Mouse (Mus musculus): Measurements from ENCODE around the gene Thada. TPM values are rescaled to one million over a fixed set of nuclear protein-coding genes. Genes with fewer than 3 reads are reported as not detected.

Thada gene
- total RNA-seq, 2 experiments from 2014 or later: 12.2 to 15.7 TPM

DNA sequence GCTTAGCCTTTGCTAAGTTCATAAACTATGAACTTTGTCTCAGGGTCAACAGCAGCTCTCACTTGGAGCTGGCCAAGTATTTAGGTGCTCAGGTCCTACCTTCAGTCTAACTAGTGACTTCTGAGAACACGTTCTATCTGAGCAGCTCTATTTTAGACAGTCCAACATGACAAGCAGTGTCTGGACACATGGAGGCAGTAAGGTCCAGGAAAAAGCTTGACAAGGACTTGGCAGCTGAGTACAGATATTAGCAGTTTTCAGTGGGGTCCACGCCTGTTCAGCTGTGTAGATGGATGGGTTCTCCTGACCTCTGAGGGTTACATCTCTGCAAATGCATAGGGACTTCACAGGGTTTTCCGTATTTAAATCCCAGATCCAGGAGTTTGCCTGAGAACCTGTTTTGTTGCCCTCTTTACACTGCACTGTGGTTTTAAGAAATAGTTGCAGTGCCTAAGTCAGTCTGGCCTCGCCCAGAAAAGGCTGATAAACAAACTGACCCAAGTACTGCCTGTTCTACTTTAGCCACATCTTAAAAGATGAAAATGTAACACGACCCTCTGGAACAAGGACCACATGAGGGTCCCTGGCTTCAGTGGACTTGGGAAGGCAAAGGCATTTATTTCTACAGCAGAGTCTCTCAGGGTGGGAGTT is 200.4 kb downstream of the Thada start:
- no peak for DNase-seq (ENCODE audit: extremely low spot score in 1 of 2, low spot score in 1 of 2)

GRCm38 (mm10) chr17:84264305-84264704 is 201.7 kb downstream of the Thada start:
- DNase-seq (ENCODE audit: extremely low spot score in 1 of 2, low spot score in 1 of 2): no peak

- no peak for DNase-seq (ENCODE audit: extremely low spot score in 1 of 2, low spot score in 1 of 2)
Measured at GRCm38 (mm10) chr17:84263591-84263990, 202.4 kb downstream of the Thada start.

DNA sequence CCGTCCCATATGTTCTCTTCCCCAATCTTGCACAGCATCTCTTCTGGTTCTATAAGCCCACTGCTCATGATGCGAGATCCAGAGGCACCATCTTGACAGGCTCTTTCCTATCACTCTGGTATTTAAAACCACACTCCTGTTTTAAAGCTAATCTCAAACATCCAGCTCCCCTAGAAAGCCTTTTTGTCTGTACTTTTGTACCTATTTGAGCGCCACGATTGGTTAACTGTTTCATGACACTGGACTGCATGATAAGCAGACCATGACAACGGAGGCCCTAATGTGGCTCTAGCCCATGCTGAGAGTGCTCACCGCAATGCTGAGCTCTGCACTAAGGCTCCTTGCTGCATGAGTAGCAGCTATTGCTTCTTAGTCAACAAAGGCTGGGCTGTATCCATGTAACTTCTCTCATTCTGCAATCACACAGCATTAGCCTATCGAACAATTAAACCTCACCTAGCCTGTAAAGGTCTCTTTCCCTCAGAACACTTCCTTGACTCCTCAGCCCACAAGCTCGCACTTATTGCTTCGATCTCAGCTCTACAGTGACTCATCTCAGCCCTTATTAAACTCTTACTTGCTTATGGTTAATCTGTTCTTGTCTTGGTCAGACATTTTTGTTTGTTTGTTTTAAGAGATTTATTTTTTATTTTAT is 203.6 kb downstream of the Thada start:
- no peak for DNase-seq (ENCODE audit: extremely low spot score in 1 of 2, low spot score in 1 of 2)

- no peak for DNase-seq (ENCODE audit: extremely low spot score in 1 of 2, low spot score in 1 of 2)
Measured at GRCm38 (mm10) chr17:84261010-84261409, 205.0 kb downstream of the Thada start.

DNA sequence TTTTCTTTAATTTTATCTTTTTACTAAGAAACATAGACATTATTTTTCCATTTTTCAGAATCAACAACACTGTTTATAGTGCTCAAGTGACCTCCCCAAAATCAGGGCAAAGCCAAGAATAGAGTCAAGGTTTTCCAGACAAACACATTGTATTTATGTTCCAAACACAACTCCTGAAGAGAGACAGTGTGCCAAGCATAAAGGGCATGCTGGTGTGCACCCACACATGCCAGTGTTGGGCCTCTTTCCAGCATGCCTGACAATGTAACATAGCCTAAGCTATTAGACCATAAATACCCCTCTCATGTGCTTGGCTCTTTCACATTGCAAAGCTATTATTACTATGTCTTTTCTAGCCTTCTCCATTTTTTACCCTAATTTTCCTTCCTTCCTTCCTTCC is 205.8 kb downstream of the Thada start:
- DNase-seq (ENCODE audit: extremely low spot score in 1 of 2, low spot score in 1 of 2): no peak

GRCm38 (mm10) chr17:84258638-84259261 is 207.3 kb downstream of the Thada start:
- DNase-seq (ENCODE audit: extremely low spot score in 1 of 2, low spot score in 1 of 2): peak in 1 of 2 experiments; percentile 35

DNA sequence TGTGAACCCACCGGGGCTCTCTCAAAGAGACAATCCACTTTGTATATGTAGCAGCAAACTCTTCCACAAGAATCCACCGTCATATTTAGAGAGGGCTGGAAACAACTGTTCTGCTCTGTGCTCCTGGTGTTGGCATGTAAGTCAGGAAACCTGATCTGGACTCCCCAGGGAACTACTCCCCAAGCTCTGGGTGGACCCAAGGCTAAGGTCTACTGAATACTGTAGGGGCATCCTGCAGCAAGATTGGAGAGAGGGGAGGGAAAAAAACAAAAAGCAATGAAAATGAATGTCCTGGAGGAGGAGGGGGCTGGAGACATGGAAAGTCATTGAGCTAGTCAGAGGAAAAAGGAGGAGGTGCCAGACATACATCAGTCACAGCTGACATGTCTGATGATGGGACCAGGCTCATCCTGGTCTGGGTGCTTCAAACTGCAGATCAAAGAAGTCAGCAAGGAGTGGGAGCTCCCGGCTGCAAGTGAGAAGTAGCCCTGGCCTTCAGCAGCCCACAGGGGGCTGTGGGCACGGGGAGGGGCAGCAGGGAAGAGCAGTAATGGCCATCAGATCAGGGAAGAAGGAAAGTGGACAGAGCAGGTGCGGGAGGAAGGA is 208.0 kb downstream of the Thada start:
- DNase-seq (ENCODE audit: extremely low spot score in 1 of 2, low spot score in 1 of 2): no peak

GRCm38 (mm10) chr17:84256278-84256819 is 209.7 kb downstream of the Thada start:
- DNase-seq (ENCODE audit: extremely low spot score in 1 of 2, low spot score in 1 of 2): no peak

DNA sequence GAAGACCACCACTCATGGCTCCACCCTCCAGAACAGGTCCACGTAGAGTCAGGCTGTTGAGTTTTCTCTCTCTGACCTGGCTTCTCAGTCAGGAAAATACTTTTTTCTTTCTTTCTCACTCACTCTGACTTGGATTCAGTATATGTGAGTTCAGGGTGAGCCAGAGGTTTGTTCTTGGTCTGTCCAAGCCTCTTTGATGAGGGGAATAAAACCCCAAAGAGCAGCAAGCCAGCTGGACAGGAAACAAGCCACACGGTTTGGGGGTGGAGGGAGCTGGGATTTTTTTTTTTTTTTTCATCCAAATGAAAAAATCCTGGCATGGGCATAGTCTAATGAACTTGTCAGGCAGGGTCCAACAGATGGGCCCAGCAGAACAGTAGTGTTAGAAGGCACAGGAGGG is 210.2 kb downstream of the Thada start:
- no peak for DNase-seq (ENCODE audit: extremely low spot score in 1 of 2, low spot score in 1 of 2)

GRCm38 (mm10) chr17:84251426-84251825 is 214.6 kb downstream of the Thada start:
- DNase-seq (ENCODE audit: extremely low spot score in 1 of 2, low spot score in 1 of 2): no peak

GRCm38 (mm10) chr17:84244182-84244920 is 221.7 kb downstream of the Thada start:
- DNase-seq (ENCODE audit: extremely low spot score in 1 of 2, low spot score in 1 of 2): no peak

DNA sequence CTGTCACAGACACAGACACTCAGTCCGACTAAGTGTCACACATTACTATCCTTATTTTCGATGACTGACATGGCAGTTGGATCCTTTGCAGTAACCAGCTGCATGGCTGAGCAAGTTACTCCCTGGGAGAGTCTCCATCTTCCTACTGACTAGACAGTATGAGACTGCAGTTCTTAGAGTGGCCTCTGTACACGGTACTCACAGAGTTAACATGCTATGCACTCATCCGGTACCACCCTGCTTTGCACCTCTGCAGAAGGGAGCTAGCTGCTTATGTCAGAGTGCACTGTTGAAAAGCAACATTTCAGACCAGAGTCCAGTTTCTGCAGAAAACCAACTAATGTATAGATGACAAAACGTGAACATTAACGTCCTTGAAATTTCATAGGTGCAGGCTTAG is 222.2 kb downstream of the Thada start:
- no peak for DNase-seq (ENCODE audit: extremely low spot score in 1 of 2, low spot score in 1 of 2)

DNA sequence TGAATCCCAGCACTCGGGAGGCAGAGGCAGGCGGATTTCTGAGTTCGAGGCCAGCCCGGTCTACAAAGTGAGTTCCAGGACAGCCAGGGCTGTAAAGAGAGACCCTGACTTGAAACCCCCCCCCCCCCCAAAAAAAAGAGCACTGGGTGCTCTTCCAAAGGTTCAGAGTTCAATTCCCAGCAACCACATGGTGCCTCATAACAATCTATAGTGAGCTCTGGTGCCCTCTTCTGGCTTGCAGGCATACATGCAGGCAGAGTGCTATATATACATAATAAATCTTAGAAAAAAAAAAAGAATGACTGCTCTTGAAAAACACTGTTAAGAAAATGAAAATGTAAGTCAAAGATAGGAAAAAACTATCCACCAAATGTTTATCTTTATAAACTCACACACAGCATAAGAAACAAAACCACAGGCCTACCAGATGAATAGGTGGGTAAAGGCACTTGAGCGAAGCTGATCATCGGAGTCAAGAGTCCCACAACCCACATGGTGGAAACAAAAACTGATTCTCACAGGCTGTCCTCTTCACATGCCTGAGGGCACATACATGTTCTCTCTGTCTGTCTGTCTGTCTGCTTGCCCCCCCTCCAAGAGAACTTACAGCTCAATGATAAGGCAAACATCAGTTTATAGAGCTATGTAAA is 224.6 kb downstream of the Thada start:
- DNase-seq (ENCODE audit: extremely low spot score in 1 of 2, low spot score in 1 of 2): no peak

GRCm38 (mm10) chr17:84239679-84240292 is 226.2 kb downstream of the Thada start:
- DNase-seq (ENCODE audit: extremely low spot score in 1 of 2, low spot score in 1 of 2): no peak

GRCm38 (mm10) chr17:84238174-84238573 is 227.8 kb downstream of the Thada start:
- DNase-seq (ENCODE audit: extremely low spot score in 1 of 2, low spot score in 1 of 2): no peak

GRCm38 (mm10) chr17:84236781-84237557 is 229.0 kb downstream of the Thada start:
- DNase-seq (ENCODE audit: extremely low spot score in 1 of 2, low spot score in 1 of 2): no peak

DNA sequence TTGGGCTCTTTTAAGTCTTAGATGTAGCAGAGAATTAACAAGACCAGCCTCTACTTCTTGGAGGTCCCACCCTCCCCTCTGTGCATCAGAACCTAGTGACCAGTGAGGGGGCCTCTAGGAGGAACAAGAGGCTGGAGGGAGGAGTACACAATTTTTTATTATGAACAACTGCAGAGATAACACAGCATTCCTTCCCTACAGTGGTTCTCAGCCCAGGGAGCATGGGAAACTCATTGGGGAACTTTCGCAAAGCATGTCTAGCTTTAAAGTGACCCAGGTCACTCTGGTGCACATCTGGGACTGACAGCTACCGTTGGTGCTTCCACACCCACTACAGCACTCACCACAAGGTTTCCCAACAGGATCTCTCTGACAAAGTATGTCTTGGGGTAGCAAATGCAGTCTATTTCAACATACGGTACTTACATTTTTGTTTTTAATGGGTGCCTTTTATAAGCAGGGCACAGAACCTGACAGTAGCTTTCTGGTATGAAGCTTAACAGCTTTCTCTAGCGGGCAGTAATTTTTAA is 230.5 kb downstream of the Thada start:
- DNase-seq (ENCODE audit: extremely low spot score in 1 of 2, low spot score in 1 of 2): no peak
